Mouse (Mus musculus) heart, adult 18-20 months (tissue): Measurements from ENCODE around the gene Sfxn5. TPM values are rescaled to one million over a fixed set of nuclear protein-coding genes. Genes with fewer than 3 reads are reported as not detected.
A peak's percentile ranks its signal among the peaks of the same experiment; 100 is the strongest.

Experiments used
- DNase-seq, 2 experiments: peaks; one replicate each; pipeline ENCODE4 v3.0.0; 2021 to 2022; ENCODE audit warnings: mixed read lengths in 1 of 2
- total RNA-seq, 2 experiments: library from RNA; stranded (reverse); gene quantifications; 2 replicates each; pipeline ENCODE4 v1.2.3; 2021

Sfxn5 gene
- total RNA-seq, 2 experiments from 2014 or later, result 2.8 to 5.7 TPM

GRCm38 (mm10) chr6:85288193-85288857, 44.9 kb downstream of the Sfxn5 start:
- DNase-seq, result no peak

- DNase-seq, result no peak
These were observed 46.8 kb downstream of the Sfxn5 start for GRCm38 (mm10) chr6:85286283-85287047.

DNA sequence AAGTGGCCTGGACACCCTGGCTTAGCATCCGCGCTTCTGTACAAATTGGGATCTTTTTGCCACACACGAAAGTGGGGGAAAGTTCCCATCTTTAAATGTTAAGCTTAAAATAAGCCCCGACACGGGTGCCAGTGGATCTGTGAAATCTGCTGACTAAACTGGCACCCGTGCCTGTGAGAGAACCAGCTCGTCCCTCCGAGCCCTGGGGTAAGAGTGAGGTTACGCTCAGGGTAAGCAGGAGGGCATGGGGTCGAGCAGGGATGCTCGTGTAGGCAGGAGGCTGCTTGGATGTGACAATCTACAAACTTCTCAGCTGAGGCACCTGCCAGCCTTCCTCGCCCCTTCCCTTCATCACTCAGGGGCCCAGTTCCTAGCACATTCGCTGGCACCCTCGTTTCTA, 52.4 kb downstream of the Sfxn5 start:
- no peak for DNase-seq

GRCm38 (mm10) chr6:85276571-85276970, 56.7 kb downstream of the Sfxn5 start:
- DNase-seq, result no peak

- no peak for DNase-seq
These were observed 60.8 kb downstream of the Sfxn5 start for GRCm38 (mm10) chr6:85272436-85272835.

DNA sequence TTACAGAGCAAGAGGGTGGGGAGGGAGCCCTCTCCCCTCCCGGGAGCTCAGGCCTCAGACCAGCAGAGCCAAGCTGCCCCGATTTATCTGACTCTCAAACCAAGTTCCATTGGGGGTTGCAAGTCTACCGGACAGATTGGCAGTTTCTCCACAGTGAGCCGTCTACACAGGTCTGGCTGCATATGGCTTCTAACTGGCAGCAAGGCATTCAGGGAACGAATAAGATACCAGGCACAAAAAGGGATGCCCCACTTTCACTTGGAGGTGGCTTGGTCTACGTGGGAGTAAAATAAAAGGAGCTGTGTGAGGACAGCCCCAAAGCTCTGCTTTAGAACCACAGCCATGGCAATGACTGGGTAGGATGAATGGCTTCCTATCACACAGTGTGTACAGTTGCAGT, 67.2 kb downstream of the Sfxn5 start:
- DNase-seq, result no peak

DNA sequence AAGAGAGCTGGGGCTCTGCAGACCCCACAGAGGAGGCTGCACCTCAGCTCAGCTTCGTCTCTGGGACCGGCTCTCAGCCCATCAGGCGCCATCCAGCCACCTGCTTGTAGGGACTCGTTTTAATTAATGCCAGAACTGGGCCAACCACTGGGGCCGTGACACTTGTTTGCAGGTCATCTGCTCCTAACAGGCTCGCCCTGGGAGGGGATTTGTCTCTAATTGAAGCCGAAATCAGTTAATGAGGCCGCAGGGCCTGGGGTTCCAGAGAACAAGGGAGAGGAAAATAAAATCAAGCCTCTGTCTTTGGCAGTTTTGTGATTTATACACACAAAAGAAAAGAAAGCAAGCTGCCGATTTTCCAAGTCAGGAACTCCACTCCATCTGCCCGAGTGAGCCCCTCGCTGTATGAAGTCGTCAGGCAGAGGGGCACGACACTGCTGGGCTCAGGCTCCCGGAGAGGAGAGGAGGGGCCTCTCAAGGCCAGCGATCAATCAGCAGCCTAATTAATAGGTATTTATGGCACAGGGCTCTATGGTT, 68.2 kb downstream of the Sfxn5 start:
- no peak for DNase-seq

DNA sequence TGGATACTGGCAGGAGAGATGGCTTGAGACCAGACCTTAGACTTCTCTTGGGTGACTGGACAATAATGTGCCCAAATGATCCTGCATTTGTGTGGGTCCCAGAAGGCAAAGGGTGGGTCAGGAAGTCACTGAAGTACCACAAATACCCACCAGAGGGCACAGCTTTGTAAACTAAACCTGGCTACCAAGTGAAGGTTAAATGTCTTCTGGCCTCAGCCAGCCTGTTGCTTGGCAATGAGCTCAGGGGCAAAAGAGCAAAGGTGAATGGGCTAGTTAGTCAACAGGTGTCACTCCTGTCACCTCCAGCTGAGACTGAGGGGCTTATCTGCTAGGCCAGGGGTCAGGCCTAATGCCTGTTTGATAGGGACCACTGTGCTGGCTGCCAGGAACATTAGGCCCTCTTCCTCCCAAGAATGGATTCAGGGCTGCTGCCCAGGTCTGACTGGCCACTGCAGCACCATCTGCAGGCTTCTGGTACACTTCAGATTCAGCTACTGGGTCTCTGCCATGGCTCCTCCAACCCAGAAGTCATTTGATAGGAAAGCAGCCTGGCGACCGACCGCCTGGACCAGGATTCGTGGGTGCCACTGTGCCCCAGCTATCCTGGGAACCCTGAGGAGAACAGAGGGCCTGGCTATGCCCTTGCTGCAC, 70.2 kb downstream of the Sfxn5 start:
- DNase-seq, result peak; percentile 25 to 69

DNA sequence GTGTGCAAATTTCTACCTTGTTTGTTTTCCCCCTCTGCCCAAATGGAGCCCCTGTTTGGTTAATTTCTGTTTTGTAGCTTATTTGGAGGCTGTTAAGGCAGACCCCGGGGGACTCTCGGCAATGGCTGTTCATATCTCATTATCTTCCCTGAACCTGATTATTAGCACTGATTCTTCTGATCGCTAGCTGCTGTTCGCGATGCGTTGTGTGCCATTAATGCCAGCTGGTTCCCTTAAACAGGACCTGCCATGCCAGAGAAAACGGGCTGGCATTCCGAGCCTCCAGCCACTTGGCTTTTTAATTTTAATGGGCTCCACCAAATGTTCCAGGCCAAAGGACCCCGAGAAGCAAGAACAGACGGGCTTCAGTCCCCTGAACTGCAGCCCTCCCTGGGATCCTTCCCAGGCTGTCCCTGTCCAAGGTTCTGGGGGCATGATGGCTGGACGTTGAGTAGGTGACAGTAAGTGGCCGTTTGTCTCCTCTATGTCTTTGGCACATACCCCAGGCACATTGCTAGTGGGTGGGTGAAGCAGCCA, 74.1 kb downstream of the Sfxn5 start:
- DNase-seq, result no peak

DNA sequence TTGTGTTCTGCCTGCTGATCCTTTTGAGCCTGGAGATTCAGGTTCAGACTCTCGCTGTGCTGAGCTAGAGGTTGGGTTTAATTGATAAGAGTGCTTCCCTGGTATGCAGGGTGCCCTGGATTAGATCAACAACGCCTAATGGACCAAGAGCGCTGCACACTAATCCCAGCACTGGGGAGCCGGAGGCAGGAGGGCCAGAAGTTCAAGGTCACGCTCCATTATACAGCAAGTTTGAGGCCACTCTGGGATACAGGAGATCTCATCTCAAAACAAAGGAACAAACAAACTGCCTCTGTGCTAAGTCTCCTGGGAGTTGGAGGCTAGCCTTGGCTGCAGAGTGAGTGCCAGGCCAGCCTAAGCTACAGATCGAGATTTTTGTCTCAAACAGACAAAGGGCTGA, 77.6 kb downstream of the Sfxn5 start:
- no peak for DNase-seq

DNA sequence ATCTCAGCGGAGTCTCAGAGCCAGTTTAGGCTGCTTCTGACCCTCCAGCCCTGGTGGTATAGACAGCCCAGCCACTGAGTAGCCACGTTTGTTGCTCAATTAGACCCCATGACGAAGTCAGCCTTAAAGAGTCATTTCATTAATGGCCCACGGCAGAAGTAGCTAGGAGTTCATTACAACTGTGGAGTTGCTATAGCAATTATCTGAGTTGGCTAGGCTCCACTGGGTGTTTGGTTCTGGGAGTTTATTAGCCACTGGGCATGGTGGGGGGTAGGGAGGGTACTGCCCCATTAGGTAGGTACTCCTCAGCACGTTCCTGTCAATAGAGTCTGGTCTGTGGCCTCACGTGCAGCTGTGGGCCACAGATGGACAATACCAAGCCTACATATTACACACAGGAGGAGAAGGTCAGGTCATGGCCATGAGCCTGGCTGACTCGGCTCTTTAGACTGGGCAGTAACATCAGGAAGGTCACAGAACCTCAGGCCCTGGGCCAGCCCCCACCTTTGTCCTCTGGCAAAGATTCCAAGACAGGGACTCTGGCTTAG, 79.2 kb downstream of the Sfxn5 start:
- DNase-seq, result peak; percentile 63 to 73

GRCm38 (mm10) chr6:85253275-85253674, 79.9 kb downstream of the Sfxn5 start:
- DNase-seq, result peak in 1 of 2 experiments; percentile 28

- DNase-seq, result peak in 1 of 2 experiments; percentile 21
These were observed 80.8 kb downstream of the Sfxn5 start for GRCm38 (mm10) chr6:85252251-85253058.

DNA sequence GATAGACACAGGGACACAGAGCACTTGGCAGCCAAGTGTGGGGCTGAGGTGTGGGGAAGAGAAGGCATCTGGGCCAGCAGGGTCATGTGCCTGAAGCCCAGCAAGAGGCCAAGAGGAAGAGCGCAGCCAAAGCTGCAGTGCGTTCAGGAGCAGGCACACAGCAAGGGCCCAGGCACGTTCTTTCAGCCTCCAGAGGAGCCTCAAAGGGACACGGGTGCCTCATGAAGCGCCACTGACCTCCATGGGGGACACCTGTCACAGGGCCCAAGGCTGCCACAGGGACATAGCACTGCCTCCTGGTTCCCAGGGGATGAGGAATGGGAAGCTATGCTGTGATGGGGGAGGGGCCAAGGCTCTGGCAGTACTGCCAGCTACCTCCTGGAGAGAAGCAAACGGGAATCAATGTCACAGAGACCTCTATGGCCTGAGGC, 82.4 kb downstream of the Sfxn5 start:
- peak; percentile 69 to 77 for DNase-seq

GRCm38 (mm10) chr6:85249821-85250220, 83.4 kb downstream of the Sfxn5 start:
- no peak for DNase-seq

GRCm38 (mm10) chr6:85239044-85239489, 94.2 kb downstream of the Sfxn5 start:
- peak; percentile 45 to 84 for DNase-seq

DNA sequence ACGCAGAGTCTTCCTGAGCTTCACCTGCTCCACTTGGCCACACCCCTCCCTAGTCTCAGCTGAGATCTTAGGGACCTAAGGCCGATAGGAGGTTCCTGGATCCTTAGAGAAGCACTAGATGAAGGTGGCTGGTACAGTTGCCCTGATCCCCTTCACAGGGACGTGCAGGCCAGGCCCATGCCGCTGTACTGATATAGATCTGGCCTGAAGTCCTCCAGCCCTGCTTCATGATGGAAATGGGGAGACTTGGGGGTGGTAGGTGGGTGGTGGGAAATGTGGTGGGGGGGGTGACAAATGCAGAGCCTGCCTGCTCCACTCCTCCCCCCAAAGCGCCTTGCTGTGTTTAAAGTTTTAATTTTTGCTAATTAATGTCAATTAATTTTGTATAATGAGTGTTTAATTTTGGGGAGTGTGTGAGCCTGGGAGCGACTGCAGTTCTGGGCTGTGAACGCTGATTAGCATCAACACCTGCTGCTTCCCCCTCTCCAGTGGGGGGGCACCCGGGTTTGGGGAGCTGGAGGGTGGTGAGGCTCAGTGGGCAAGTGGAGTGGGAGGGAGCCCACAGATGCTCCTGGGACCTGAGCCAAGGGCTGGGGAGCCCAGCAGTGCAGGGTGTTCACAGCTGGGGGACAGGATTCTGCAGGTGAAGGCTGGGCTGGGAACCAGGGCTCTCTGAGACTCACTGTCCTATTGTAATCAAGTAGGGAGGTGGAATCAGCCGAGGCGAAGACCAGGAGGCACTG, 95.5 kb downstream of the Sfxn5 start:
- DNase-seq, result no peak

DNA sequence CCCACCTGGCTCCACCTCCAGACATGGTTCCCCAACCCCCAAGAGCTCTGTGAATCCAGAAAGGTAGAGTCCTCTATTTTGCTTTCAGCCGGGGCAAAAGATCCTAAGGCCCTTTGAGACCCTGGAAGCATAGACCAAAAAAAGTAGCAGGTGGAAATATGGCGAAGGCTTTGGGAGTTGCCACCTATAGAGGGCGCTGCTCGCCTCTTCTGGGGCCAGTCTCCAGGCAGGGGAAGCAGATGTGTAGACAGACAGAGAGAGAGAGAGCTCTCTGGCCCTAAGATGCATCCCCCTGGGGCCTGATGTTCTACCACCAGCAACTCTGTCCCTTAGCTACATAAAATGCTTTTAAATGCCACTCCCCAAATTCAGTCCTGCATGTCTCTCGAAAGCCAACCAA, 96.2 kb downstream of the Sfxn5 start:
- DNase-seq, result peak in 1 of 2 experiments; percentile 35

- no peak for DNase-seq
These were observed 98.4 kb downstream of the Sfxn5 start for GRCm38 (mm10) chr6:85234796-85235195.

GRCm38 (mm10) chr6:85232836-85233623, 100.2 kb downstream of the Sfxn5 start:
- DNase-seq, result no peak
